Mouse (Mus musculus): ENCODE measurements at regions not wholly inside any gene's neighbourhood (a gene's known extent, or its start where the extent isn't known, plus 50 kb on each side); places are given as distances from the start of the nearest gene placed in this dataset.

DNA sequence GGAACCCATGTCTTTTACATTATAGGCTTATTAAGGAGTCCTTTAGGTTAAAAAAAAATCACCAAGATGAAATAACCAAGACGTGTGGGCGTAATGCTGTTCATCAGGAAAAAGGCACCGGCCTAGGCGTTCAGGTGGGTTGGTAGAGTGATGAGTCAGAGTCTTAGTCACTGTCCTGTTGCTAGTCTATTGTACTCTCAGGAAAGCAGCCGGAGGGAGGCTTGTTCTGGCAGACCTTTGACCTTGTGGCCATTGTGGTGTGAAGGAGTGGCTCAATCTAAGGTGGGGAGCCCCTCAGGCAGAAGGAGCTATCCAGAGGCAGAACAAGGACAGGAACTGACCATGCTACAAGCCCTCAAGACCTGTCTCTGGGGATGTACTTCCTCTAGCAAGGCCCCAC lies 686.8 kb downstream of the Egfem1 start:
- Histone ChIP-seq H3K4me1 (ENCODE audit: control insufficient read depth, insufficient read depth, low read length) (no peaks in the 10 kb centered on the region), H3K4me2 (no peak overlapping the region), H3K36me3 (ENCODE audit: control insufficient read depth, insufficient read depth, low read length) (no peaks in the 10 kb centered on the region), H3K27me3 (ENCODE audit: control insufficient read depth, insufficient read depth, low read length) (no peaks in the 10 kb centered on the region), H3K9me3 (ENCODE audit: control insufficient read depth, low read length) (no peaks in the 10 kb centered on the region), H3K9ac (ENCODE audit: low read length) (no peak overlapping the region), H3K4me3 (ENCODE audit: low read depth, low read length) (no peak overlapping the region), H3K27ac (ENCODE audit: low read depth, low read length) (no peak overlapping the region)
- no peak for DNase-seq (ENCODE audit: low spot score, missing footprints)
- no peak for ATAC-seq (ENCODE audit: low FRiP score)
- WGBS = 69% methylated on average over 5 of the region's 5 CpGs

DNA sequence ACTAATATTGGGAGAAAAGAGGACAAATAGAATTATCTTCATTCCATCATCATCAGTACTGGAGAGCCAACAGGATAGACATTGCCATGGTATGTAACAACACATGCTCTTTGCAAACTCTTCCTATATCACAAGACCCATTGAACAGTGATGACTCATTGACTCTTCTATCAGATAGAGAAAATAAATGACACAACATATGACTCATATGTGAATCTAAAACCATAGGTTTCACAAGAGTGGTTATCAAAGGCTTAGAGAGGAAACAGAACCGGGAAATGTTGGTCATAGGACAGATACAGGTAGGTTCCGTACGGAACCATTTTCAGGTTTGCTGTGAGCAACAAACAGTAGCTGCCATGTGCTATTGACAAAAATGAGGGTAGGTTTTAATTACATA lies 682.2 kb downstream of the Egfem1 start:
- Histone ChIP-seq H3K27me3 (ENCODE audit: control insufficient read depth, insufficient read depth, low read length) (no peaks in the 10 kb centered on the region), H3K4me3 (ENCODE audit: low read depth, low read length) (no peak overlapping the region), H3K9ac (ENCODE audit: low read length) (no peak overlapping the region), H3K4me2 (no peak overlapping the region), H3K4me1 (ENCODE audit: control insufficient read depth, insufficient read depth, low read length) (no peaks in the 10 kb centered on the region), H3K36me3 (ENCODE audit: control insufficient read depth, insufficient read depth, low read length) (no peaks in the 10 kb centered on the region), H3K9me3 (ENCODE audit: control insufficient read depth, low read length) (no peaks in the 10 kb centered on the region), H3K27ac (ENCODE audit: low read depth, low read length) (no peak overlapping the region)
- DNase-seq (ENCODE audit: low spot score, missing footprints) (no peak), ATAC-seq (ENCODE audit: low FRiP score) (no peak)
- WGBS = 96% methylated on average over 3 of the region's 3 CpGs

DNA sequence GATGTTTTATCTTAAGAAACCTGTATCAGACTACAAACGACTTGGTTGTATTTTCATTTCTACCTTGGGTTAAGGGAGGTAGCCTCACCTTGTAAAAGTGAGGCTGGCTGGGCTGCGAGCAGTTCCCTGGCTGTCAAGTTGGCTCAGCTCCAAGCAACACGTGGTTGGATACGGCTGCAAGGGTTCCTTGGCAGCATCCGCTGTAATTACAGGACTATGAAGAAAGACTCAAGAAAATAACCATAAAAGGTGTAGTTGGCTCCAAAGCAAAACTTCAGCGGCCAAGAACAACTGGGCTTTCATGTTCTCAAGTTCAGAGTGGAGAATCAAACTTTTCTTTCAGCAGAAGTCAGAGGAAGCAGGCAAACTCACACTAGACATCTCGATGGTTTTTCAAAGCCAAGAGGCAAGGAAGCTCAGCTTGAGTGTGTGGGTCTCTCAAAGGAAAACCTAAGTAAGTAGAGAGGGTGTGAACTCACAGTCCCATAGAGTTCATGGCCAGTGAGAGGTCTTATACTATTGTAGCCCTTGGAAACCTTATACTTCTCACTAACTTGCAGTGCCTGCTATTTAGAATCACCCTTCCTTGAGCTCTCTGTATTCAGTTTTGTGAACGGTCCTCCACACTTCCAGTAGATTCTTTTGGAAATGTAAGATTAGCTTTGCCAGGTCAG lies 676.1 kb downstream of the Egfem1 start:
- Histone ChIP-seq H3K36me3 (ENCODE audit: control insufficient read depth, insufficient read depth, low read length) (no peaks in the 10 kb centered on the region), H3K4me2 (no peak overlapping the region), H3K9me3 (ENCODE audit: control insufficient read depth, low read length) (no peaks in the 10 kb centered on the region), H3K4me3 (ENCODE audit: low read depth, low read length) (no peak overlapping the region), H3K4me1 (ENCODE audit: control insufficient read depth, insufficient read depth, low read length) (no peaks in the 10 kb centered on the region), H3K27me3 (ENCODE audit: control insufficient read depth, insufficient read depth, low read length) (no peaks in the 10 kb centered on the region), H3K27ac (ENCODE audit: low read depth, low read length) (no peak overlapping the region), H3K9ac (ENCODE audit: low read length) (no peak overlapping the region)
- ATAC-seq (ENCODE audit: low FRiP score) (no peak), DNase-seq (ENCODE audit: low spot score, missing footprints) (no peak)
- WGBS = 88% methylated on average over 8 of the region's 8 CpGs
